12 mouse cellular contexts compared by ENCODE assay signal in the genomic region with DNA sequence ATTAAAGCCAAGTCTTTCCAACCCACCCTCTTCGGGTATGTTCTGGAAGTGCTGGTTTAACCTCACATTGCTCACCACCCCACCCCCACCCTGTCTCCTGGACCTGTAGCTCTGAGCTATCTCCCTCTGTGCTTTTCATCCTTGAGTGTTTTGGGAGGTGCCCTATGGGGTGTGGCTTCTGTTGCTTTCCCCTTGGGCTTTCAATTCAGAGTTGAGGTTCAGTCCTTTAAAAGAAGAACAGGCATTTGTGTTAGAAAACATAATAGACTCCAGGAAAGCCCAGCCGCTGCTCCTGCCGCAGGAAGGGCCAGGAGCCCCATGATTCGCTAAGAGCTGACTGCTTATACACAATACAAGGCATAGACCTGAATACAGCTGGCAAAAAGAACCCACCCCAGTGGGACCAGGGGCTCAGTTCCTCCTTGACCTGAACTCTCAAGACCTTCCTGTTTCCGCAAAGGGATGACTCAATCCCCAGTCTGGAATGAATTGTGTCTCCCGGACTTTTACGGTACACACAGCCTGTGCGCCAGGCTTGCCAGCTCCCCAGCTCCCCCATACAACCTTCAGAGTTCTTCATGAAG. TPM values are rescaled to one million over a fixed set of nuclear protein-coding genes. Genes with fewer than 3 reads are reported as not detected.
DNase-seq lines count a peak whose midpoint lies in the region; ATAC-seq and TF ChIP-seq lines count a peak whose summit lies in the region.
"Had no signal": no experiment of that assay in that cellular context is flagged by ENCODE, and none has a peak within 500 bp of the region (broad histone marks: within the 10 kb centered on the region; RNA-seq: fewer than 3 reads in every experiment).

No protein-coding gene starts in this region.

- H3K9ac ChIP-seq in embryonic facial prominence, embryonic 14.5 days (ENCODE audit: low read depth, low read length): no peak overlapping the region
- H3K9ac ChIP-seq in lung, embryonic 15.5 days: no peak overlapping the region
- no peak overlapping the region for H3K9ac ChIP-seq in midbrain, embryonic 15.5 days
- H3K9ac ChIP-seq: limb, embryonic 12.5 days; neural tube, embryonic 12.5 days had no signal

- no peak overlapping the region for H3K4me3 ChIP-seq in C2C12 (ENCODE audit: insufficient read depth, poor library complexity, severe bottlenecking)
- H3K4me3 ChIP-seq in embryonic facial prominence, embryonic 14.5 days (ENCODE audit: low read depth, low read length): no peak overlapping the region
- no peak overlapping the region for H3K4me3 ChIP-seq in lung, embryonic 15.5 days
- no peak overlapping the region for H3K4me3 ChIP-seq in midbrain, embryonic 15.5 days
- H3K4me3 ChIP-seq: limb, embryonic 12.5 days; neural tube, embryonic 12.5 days had no signal

- H3K79me2 ChIP-seq in C2C12 (ENCODE audit: control insufficient read depth, insufficient read depth): peaks cover 77% of the 10 kb centered on the region

- no peak for TF ChIP-seq CTCF in C2C12 (IDR thresholded peaks at IDR 0.05; ENCODE audit: control insufficient read depth, insufficient read depth, insufficient read length)

- H3K9me3 ChIP-seq in embryonic facial prominence, embryonic 14.5 days (ENCODE audit: control insufficient read depth, low read length): no peaks in the 10 kb centered on the region
- no peaks in the 10 kb centered on the region for H3K9me3 ChIP-seq in lung, embryonic 15.5 days
- no peaks in the 10 kb centered on the region for H3K9me3 ChIP-seq in midbrain, embryonic 15.5 days
- H3K9me3 ChIP-seq: G1E; limb, embryonic 12.5 days; neural tube, embryonic 12.5 days had no signal

- peak; percentile 96 for DNase-seq in heart, adult 11 months
- DNase-seq in heart, postnatal 14 days: no peak
- peak; percentile 31 for DNase-seq in embryonic facial prominence, embryonic 14.5 days (ENCODE audit: low spot score)
- DNase-seq in testis, postnatal 14 days (ENCODE audit: low spot score): no peak
- no peak for DNase-seq in retina, embryonic 14.5 days (ENCODE audit: low spot score)
- DNase-seq: cerebellum, adult 8-10 months had no signal

- no peak for ATAC-seq in embryonic facial prominence, embryonic 14.5 days (ENCODE audit: low read depth)
- no peak for ATAC-seq in lung, embryonic 15.5 days (ENCODE audit: borderline replicate concordance, extremely low read depth, low FRiP score, low TSS enrichment)
- no peak for ATAC-seq in midbrain, embryonic 15.5 days (replicated peaks)

- H3K4me1 ChIP-seq in embryonic facial prominence, embryonic 14.5 days (ENCODE audit: control insufficient read depth, insufficient read depth, low read length): peaks cover 33% of the 10 kb centered on the region
- H3K4me1 ChIP-seq in lung, embryonic 15.5 days: peaks cover 43% of the 10 kb centered on the region
- peaks cover 15% of the 10 kb centered on the region; the same call in 1 of the 2 replicates for H3K4me1 ChIP-seq in midbrain, embryonic 15.5 days
- H3K4me1 ChIP-seq: neural tube, embryonic 12.5 days had no signal

- intact Hi-C loops in heart, postnatal 14 days (cut with DNase I): loop anchor here (2.0 kb wide), 2 partner anchors 37 to 39 kb away; a partner anchor contains a TSS

- no peak overlapping the region for H3K27ac ChIP-seq in embryonic facial prominence, embryonic 14.5 days (replicated peaks; ENCODE audit: low read depth, low read length)
- peak overlapping the region; percentile 22; the same call in 1 of the 2 replicates for H3K27ac ChIP-seq in lung, embryonic 15.5 days
- H3K27ac ChIP-seq in midbrain, embryonic 15.5 days: no peak overlapping the region
- H3K27ac ChIP-seq: limb, embryonic 12.5 days; neural tube, embryonic 12.5 days had no signal

- H3ac ChIP-seq in C2C12 (ENCODE audit: control insufficient read depth, insufficient read length, low read depth): peak overlapping the region; percentile 57

- peaks cover 11% of the 10 kb centered on the region for H3K36me3 ChIP-seq in C2C12 (ENCODE audit: control insufficient read depth, insufficient read depth)
- no peaks in the 10 kb centered on the region for H3K36me3 ChIP-seq in embryonic facial prominence, embryonic 14.5 days (ENCODE audit: control insufficient read depth, insufficient read depth, low read length)
- H3K36me3 ChIP-seq in lung, embryonic 15.5 days: no peaks in the 10 kb centered on the region
- no peaks in the 10 kb centered on the region for H3K36me3 ChIP-seq in midbrain, embryonic 15.5 days (replicated peaks)
- H3K36me3 ChIP-seq: G1E; limb, embryonic 12.5 days; neural tube, embryonic 12.5 days had no signal

- H3K4me2 ChIP-seq in embryonic facial prominence, embryonic 14.5 days (ENCODE audit: low read depth, low read length): no peak overlapping the region
- no peak overlapping the region for H3K4me2 ChIP-seq in lung, embryonic 15.5 days
- no peak overlapping the region for H3K4me2 ChIP-seq in midbrain, embryonic 15.5 days
- H3K4me2 ChIP-seq: limb, embryonic 12.5 days; neural tube, embryonic 12.5 days had no signal

- H3K79me3 ChIP-seq in C2C12 (ENCODE audit: low read depth): peaks cover 35% of the 10 kb centered on the region

- 62% methylated on average over 8 of the region's 8 CpGs for WGBS in embryonic facial prominence, embryonic 14.5 days
- WGBS in lung, embryonic 15.5 days: 63% methylated on average over 8 of the region's 8 CpGs
- 61% methylated on average over 8 of the region's 8 CpGs for WGBS in midbrain, embryonic 15.5 days

- H3K27me3 ChIP-seq in C2C12 (ENCODE audit: control insufficient read depth, insufficient read depth, insufficient read length): no peaks in the 10 kb centered on the region
- no peaks in the 10 kb centered on the region for H3K27me3 ChIP-seq in embryonic facial prominence, embryonic 14.5 days (replicated peaks; ENCODE audit: control insufficient read depth, insufficient read depth, low read length)
- H3K27me3 ChIP-seq in lung, embryonic 15.5 days: no peaks in the 10 kb centered on the region
- H3K27me3 ChIP-seq in midbrain, embryonic 15.5 days (replicated peaks): no peaks in the 10 kb centered on the region
- H3K27me3 ChIP-seq: limb, embryonic 12.5 days had no signal

TF ChIP-seq in C2C12, 6 proteins besides CTCF, POLR2A, EP300 and RAD21:
- TF ChIP-seq MYOG (IDR thresholded peaks at IDR 0.05; ENCODE audit: control insufficient read depth, extremely low read depth, insufficient read length) (no peak), MAX (IDR thresholded peaks at IDR 0.05) (no peak), FOSL1 (IDR thresholded peaks at IDR 0.05; ENCODE audit: insufficient read depth, low read length, poor library complexity, severe bottlenecking) (no peak), CEBPB (IDR thresholded peaks at IDR 0.05; ENCODE audit: low read depth) (no peak), USF1 (IDR thresholded peaks at IDR 0.05; ENCODE audit: low read depth) (no peak), MYOD1 (IDR thresholded peaks at IDR 0.05; ENCODE audit: control insufficient read depth, insufficient read length, low read depth) (no peak)

RNA-seq across cellular contexts. Expression of a gene that starts 36.9 kb away (rescaled TPM):
- 10 to 100 TPM; 30.7 to 32.1 TPM for total RNA-seq in heart, postnatal 14 days (2021)
- polyA plus RNA-seq in C2C12 (2012; fragmentation: generic; extraction: Trizol): 30.9 TPM
- polyA plus RNA-seq in embryonic facial prominence, embryonic 14.5 days (2014; fragmentation: Nextera tagmentation; extraction: Ambion mirVana): 4.3 and 4.7 TPM in 2 replicates
- 3.3 and 3.4 TPM in 2 replicates for polyA plus RNA-seq in lung, embryonic 15.5 days (2015; fragmentation: Nextera tagmentation; extraction: Ambion mirVana)
- 0.79 and 0.86 TPM in 2 replicates for polyA plus RNA-seq in midbrain, embryonic 15.5 days (2015; fragmentation: Nextera tagmentation; extraction: Ambion mirVana)

Comparison
In these comparisons a context has a peak if more than half of its experiments do, and no peak if none do; other contexts are left out.
1. DNase-seq: peak in heart, adult 11 months (single experiment) and embryonic facial prominence, embryonic 14.5 days (single experiment); none in heart, postnatal 14 days (0 of 2), testis, postnatal 14 days (single experiment) and retina, embryonic 14.5 days (single experiment).